Mouse (Mus musculus): ENCODE results near the gene Zeb2. TPM values are rescaled to one million over a fixed set of nuclear protein-coding genes. Genes with fewer than 3 reads are reported as not detected.

Zeb2 gene
- polyA plus RNA-seq, 1 experiment from 2014 or later = 38.5 TPM

DNA sequence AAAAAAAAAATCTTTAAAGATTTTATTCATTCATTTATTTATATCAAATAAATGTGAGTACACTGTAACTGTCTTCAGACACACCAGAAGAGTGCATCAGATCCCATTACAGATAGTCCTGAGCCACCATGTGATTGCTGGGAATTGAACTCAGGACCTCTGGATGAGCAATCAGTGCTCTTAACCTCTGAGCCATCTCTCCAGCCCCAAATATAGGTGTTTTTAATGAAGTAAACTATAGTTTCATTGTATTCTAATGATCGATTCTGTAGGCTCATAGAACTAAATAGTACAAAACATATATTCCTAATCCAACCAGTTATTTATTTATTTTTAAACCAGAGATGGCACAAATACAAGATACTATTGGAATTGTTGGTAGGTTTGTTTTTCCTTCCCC lies 147.6 kb downstream of the Zeb2 start:
- H3K36me3 ChIP-seq (replicated peaks; ENCODE audit: control insufficient read depth, insufficient read depth, low read depth, low read length) = no peaks in the 10 kb centered on the region
- ATAC-seq (replicated peaks; ENCODE audit: insufficient number of reproducible peaks, low FRiP score, low TSS enrichment, low read depth) = no peak
- H3K9ac ChIP-seq (replicated peaks; ENCODE audit: low read length) = no peak overlapping the region
- no peaks in the 10 kb centered on the region for H3K4me1 ChIP-seq (ENCODE audit: control insufficient read depth, insufficient read depth, low read length)
- H3K27me3 ChIP-seq (ENCODE audit: control insufficient read depth, insufficient read depth, low read length) = no peaks in the 10 kb centered on the region
- WGBS = 88% methylated on average over 1 of the region's 1 CpGs
- H3K27ac ChIP-seq (replicated peaks; ENCODE audit: low read depth, low read length) = no peak overlapping the region
- no peak overlapping the region for H3K4me3 ChIP-seq (ENCODE audit: low read depth, low read length)
- no peak overlapping the region for H3K4me2 ChIP-seq (ENCODE audit: low read depth, low read length)
- no peak for DNase-seq (ENCODE audit: low spot score)
- no peaks in the 10 kb centered on the region for H3K9me3 ChIP-seq (replicated peaks; ENCODE audit: control insufficient read depth, low read length)

DNA sequence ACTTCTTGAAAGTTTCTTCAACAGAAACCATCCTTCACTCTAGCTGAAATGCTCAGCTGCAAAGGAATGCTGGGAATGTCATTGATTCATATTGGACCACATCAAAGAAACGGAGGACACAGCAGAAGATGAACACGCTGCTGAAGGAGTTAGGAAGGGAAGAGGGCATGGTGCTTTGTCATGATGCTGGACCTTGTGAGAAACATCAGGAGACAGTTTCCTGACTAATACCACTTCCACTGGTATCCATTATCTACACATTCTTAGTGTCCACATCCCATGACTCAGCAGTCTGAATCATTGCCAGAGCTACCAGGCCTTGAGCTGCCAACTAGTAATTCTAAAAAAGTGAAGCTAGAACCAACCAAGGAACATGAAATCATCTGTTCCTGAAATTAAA lies 148.0 kb downstream of the Zeb2 start:
- ATAC-seq (replicated peaks; ENCODE audit: insufficient number of reproducible peaks, low FRiP score, low TSS enrichment, low read depth) (no peak), DNase-seq (ENCODE audit: low spot score) (no peak)

DNA sequence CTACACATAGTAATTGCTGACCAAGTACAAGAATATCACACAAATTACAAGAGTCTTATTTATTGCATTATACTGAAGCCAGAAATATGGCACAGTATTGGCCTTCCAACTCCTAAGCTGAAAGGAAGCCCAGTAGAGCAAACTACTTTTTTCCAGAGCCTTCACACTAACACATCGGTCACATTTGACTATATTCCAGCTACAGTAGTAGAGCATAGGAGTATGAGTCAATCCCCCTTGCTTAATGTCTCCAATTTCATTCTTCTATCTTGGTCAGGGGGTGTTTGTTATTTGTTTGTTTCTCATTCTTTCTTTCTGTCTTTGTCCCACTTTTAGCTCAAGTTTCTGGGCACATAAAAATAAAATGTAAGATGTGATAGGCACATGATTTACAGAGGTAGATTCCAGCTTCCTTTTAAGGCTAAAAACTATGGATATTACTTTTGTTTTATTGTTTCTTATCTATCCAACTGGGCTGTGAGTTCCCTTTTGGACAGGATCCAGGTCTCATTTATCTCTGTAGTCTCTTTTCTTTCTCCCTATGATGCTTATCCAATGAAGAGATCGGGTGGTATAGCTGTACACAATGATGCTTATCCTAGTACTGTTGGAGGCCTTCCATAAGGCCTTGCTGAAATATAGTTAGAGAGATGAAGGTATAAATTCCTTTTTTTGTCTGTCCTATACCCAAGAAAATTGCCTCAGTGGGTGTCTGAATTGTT lies 151.2 kb downstream of the Zeb2 start:
- Histone ChIP-seq H3K9ac (replicated peaks; ENCODE audit: low read length) (no peak overlapping the region), H3K4me3 (ENCODE audit: low read depth, low read length) (no peak overlapping the region), H3K4me2 (ENCODE audit: low read depth, low read length) (no peak overlapping the region), H3K27ac (replicated peaks; ENCODE audit: low read depth, low read length) (no peak overlapping the region), H3K36me3 (replicated peaks; ENCODE audit: control insufficient read depth, insufficient read depth, low read depth, low read length) (no peaks in the 10 kb centered on the region), H3K9me3 (replicated peaks; ENCODE audit: control insufficient read depth, low read length) (no peaks in the 10 kb centered on the region), H3K4me1 (ENCODE audit: control insufficient read depth, insufficient read depth, low read length) (no peaks in the 10 kb centered on the region), H3K27me3 (ENCODE audit: control insufficient read depth, insufficient read depth, low read length) (no peaks in the 10 kb centered on the region)
- DNase-seq (ENCODE audit: low spot score) (no peak), ATAC-seq (replicated peaks; ENCODE audit: insufficient number of reproducible peaks, low FRiP score, low TSS enrichment, low read depth) (no peak)
- 89% methylated on average over 2 of the region's 2 CpGs for WGBS

More for the DNA sequence above, 148.0 kb downstream of the Zeb2 start:
- H3K9me3 ChIP-seq (replicated peaks; ENCODE audit: control insufficient read depth, low read length) = no peaks in the 10 kb centered on the region
- 80% methylated on average over 2 of the region's 2 CpGs for WGBS
- no peaks in the 10 kb centered on the region for H3K36me3 ChIP-seq (replicated peaks; ENCODE audit: control insufficient read depth, insufficient read depth, low read depth, low read length)
- no peak overlapping the region for H3K27ac ChIP-seq (replicated peaks; ENCODE audit: low read depth, low read length)
- H3K27me3 ChIP-seq (ENCODE audit: control insufficient read depth, insufficient read depth, low read length) = no peaks in the 10 kb centered on the region
- no peak overlapping the region for H3K4me3 ChIP-seq (ENCODE audit: low read depth, low read length)
- H3K9ac ChIP-seq (replicated peaks; ENCODE audit: low read length) = no peak overlapping the region
- no peak overlapping the region for H3K4me2 ChIP-seq (ENCODE audit: low read depth, low read length)
- no peaks in the 10 kb centered on the region for H3K4me1 ChIP-seq (ENCODE audit: control insufficient read depth, insufficient read depth, low read length)

DNA sequence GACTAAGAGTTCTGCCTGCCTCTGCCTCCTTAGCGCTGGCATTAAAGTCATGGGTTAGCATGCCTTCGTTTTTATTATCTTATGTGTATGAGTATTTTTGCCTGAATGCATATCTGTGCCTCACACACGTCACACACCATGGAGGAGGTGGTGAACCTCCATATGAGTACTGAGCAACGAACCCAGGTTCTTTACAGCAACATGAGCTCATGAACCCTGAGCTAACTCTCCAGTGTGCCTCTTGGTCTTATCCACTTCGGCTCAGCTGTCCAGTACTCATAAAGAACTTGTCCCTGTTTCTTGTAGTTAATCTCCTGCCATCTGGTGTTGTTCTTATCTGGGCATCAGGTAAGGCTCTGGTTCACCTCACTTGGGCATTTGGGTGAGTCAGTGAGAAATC lies 154.6 kb downstream of the Zeb2 start:
- no peak overlapping the region for H3K9ac ChIP-seq (replicated peaks; ENCODE audit: low read length)
- no peaks in the 10 kb centered on the region for H3K36me3 ChIP-seq (replicated peaks; ENCODE audit: control insufficient read depth, insufficient read depth, low read depth, low read length)
- H3K4me3 ChIP-seq (ENCODE audit: low read depth, low read length) = no peak overlapping the region
- WGBS = 90% methylated on average over 5 of the region's 5 CpGs
- ATAC-seq (replicated peaks; ENCODE audit: insufficient number of reproducible peaks, low FRiP score, low TSS enrichment, low read depth) (no peak), DNase-seq (ENCODE audit: low spot score) (no peak)
- no peaks in the 10 kb centered on the region for H3K9me3 ChIP-seq (replicated peaks; ENCODE audit: control insufficient read depth, low read length)
- no peak overlapping the region for H3K27ac ChIP-seq (replicated peaks; ENCODE audit: low read depth, low read length)
- no peaks in the 10 kb centered on the region for H3K27me3 ChIP-seq (ENCODE audit: control insufficient read depth, insufficient read depth, low read length)
- no peaks in the 10 kb centered on the region for H3K4me1 ChIP-seq (ENCODE audit: control insufficient read depth, insufficient read depth, low read length)
- H3K4me2 ChIP-seq (ENCODE audit: low read depth, low read length) = no peak overlapping the region

DNA sequence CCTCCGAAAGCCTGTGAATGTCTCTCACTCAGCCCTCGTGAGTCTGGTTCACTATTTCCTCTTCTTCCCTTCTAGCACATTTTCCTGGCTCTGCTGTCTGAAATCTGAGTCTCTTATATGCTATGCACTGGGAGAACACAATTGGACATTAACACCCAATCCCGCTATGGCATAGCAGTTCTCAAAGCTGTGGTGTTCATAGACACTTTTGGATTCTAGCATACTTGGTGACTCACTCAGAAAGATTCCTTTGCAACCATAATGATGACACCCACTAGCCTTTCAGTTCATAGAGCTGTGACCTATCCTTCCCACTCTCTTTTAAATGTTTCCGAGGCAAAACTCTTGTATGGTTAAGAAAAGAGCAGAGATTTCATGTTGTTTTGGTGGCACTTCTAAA lies 156.0 kb downstream of the Zeb2 start:
- Histone ChIP-seq H3K9ac (replicated peaks; ENCODE audit: low read length) (no peak overlapping the region), H3K4me3 (ENCODE audit: low read depth, low read length) (no peak overlapping the region), H3K9me3 (replicated peaks; ENCODE audit: control insufficient read depth, low read length) (no peaks in the 10 kb centered on the region), H3K36me3 (replicated peaks; ENCODE audit: control insufficient read depth, insufficient read depth, low read depth, low read length) (no peaks in the 10 kb centered on the region), H3K27me3 (ENCODE audit: control insufficient read depth, insufficient read depth, low read length) (no peaks in the 10 kb centered on the region), H3K4me2 (ENCODE audit: low read depth, low read length) (no peak overlapping the region), H3K4me1 (ENCODE audit: control insufficient read depth, insufficient read depth, low read length) (no peaks in the 10 kb centered on the region), H3K27ac (replicated peaks; ENCODE audit: low read depth, low read length) (no peak overlapping the region)
- 85% methylated on average over 4 of the region's 4 CpGs for WGBS
- DNase-seq (ENCODE audit: low spot score) = no peak
- no peak for ATAC-seq (replicated peaks; ENCODE audit: insufficient number of reproducible peaks, low FRiP score, low TSS enrichment, low read depth)

DNA sequence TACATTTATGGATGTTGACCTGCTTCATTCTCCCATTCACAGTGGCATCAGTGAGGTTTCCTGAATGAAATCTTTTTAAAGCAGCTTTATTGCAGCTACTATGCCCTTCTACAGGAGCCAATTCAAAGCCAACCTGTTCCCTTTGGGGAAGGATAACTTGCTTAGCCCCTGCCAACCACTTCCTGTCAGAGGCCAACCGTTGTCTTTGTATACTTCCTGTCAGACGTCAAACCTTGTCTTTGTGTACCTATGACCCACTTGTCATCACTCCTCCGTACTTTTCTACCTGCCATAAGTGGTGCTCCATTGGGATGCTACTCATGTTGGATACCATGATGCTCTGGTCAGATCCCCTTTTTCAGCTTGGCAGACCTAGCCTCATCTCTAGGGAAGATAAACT lies 156.6 kb downstream of the Zeb2 start:
- no peaks in the 10 kb centered on the region for H3K9me3 ChIP-seq (replicated peaks; ENCODE audit: control insufficient read depth, low read length)
- H3K4me2 ChIP-seq (ENCODE audit: low read depth, low read length) = no peak overlapping the region
- DNase-seq (ENCODE audit: low spot score) (no peak), ATAC-seq (replicated peaks; ENCODE audit: insufficient number of reproducible peaks, low FRiP score, low TSS enrichment, low read depth) (no peak)
- H3K4me3 ChIP-seq (ENCODE audit: low read depth, low read length) = no peak overlapping the region
- no peaks in the 10 kb centered on the region for H3K36me3 ChIP-seq (replicated peaks; ENCODE audit: control insufficient read depth, insufficient read depth, low read depth, low read length)
- H3K27me3 ChIP-seq (ENCODE audit: control insufficient read depth, insufficient read depth, low read length) = no peaks in the 10 kb centered on the region
- no peaks in the 10 kb centered on the region for H3K4me1 ChIP-seq (ENCODE audit: control insufficient read depth, insufficient read depth, low read length)
- H3K9ac ChIP-seq (replicated peaks; ENCODE audit: low read length) = no peak overlapping the region
- 74% methylated on average over 3 of the region's 3 CpGs for WGBS
- no peak overlapping the region for H3K27ac ChIP-seq (replicated peaks; ENCODE audit: low read depth, low read length)

DNA sequence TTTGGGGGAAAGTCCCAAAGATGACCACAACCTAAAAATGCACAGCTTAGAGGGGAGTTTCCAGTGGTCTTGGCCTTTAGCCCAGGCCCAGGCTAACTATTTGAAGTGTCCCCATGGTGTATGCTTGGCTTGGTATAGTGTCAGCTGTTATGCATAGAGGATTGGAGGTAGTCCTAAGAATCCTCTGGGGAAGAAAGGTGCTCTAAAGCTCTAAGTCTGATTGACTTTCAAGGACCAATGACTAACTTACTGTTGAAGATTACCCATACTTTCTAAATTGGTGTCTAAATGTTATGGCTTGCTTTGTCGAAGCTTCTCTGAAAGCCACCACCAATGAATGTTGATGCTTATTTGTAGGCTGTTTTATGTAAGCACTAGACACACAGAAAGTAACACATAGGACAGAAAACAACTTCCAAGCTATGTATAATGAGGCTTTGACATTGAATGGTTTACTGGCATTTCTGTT lies 159.8 kb downstream of the Zeb2 start:
- no peak overlapping the region for H3K4me3 ChIP-seq (ENCODE audit: low read depth, low read length)
- 88% methylated on average over 1 of the region's 1 CpGs for WGBS
- H3K27ac ChIP-seq (replicated peaks; ENCODE audit: low read depth, low read length) = no peak overlapping the region
- ATAC-seq (replicated peaks; ENCODE audit: insufficient number of reproducible peaks, low FRiP score, low TSS enrichment, low read depth) = no peak
- no peak overlapping the region for H3K4me2 ChIP-seq (ENCODE audit: low read depth, low read length)
- H3K4me1 ChIP-seq (ENCODE audit: control insufficient read depth, insufficient read depth, low read length) = no peaks in the 10 kb centered on the region
- no peak for DNase-seq (ENCODE audit: low spot score)
- H3K9ac ChIP-seq (replicated peaks; ENCODE audit: low read length) = no peak overlapping the region
- H3K36me3 ChIP-seq (replicated peaks; ENCODE audit: control insufficient read depth, insufficient read depth, low read depth, low read length) = no peaks in the 10 kb centered on the region
- no peaks in the 10 kb centered on the region for H3K9me3 ChIP-seq (replicated peaks; ENCODE audit: control insufficient read depth, low read length)
- H3K27me3 ChIP-seq (ENCODE audit: control insufficient read depth, insufficient read depth, low read length) = no peaks in the 10 kb centered on the region

DNA sequence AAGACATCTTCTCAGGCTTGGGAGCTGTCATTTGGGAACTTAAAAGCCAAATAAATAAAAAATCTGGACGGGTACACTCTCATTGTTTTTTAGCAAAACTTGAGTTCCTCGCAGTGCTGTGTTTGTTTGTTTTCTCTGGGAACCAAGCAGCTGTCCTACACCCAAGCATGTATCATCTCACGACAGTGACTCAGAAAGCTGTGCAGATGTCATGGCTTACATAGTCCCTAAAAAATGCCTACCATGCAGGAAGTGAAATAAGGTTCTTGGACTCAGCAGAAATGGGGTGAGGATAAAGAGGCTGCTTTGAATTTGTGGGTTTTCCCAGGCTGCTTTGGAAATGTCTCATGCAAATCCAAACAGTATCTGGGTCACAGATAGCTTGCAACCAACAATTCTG lies 161.0 kb downstream of the Zeb2 start:
- Histone ChIP-seq H3K36me3 (replicated peaks; ENCODE audit: control insufficient read depth, insufficient read depth, low read depth, low read length) (no peaks in the 10 kb centered on the region), H3K27me3 (ENCODE audit: control insufficient read depth, insufficient read depth, low read length) (no peaks in the 10 kb centered on the region), H3K4me1 (ENCODE audit: control insufficient read depth, insufficient read depth, low read length) (no peaks in the 10 kb centered on the region), H3K9ac (replicated peaks; ENCODE audit: low read length) (no peak overlapping the region), H3K4me2 (ENCODE audit: low read depth, low read length) (no peak overlapping the region), H3K9me3 (replicated peaks; ENCODE audit: control insufficient read depth, low read length) (no peaks in the 10 kb centered on the region), H3K27ac (replicated peaks; ENCODE audit: low read depth, low read length) (no peak overlapping the region), H3K4me3 (ENCODE audit: low read depth, low read length) (no peak overlapping the region)
- 55% methylated on average over 3 of the region's 3 CpGs for WGBS
- DNase-seq (ENCODE audit: low spot score) (no peak), ATAC-seq (replicated peaks; ENCODE audit: insufficient number of reproducible peaks, low FRiP score, low TSS enrichment, low read depth) (no peak)
